Mouse (Mus musculus) embryonic fibroblast, embryonic 13.5 days (primary cell): Measurements from ENCODE around the gene Epb41l2. TPM values are rescaled to one million over a fixed set of nuclear protein-coding genes. Genes with fewer than 3 reads are reported as not detected.

ENCODE experiments used
- H3K27ac ChIP-seq: 2 replicates; pipeline ENCODE4 v1.5.1; 2012; ENCODE audit warnings: low read length, control low read depth, inconsistent platforms; ENCODE audit not compliant: insufficient read depth
- H3K4me1 ChIP-seq: 2 replicates; pipeline ENCODE4 v1.6.1; 2011; ENCODE audit warnings: low read length; ENCODE audit not compliant: control insufficient read depth, insufficient read depth
- H3K4me3 ChIP-seq: 2 replicates; pipeline ENCODE4 v1.5.1; 2011; ENCODE audit warnings: mild to moderate bottlenecking, control low read depth, low read length; ENCODE audit not compliant: insufficient read depth
- CTCF ChIP-seq: IDR thresholded peaks from 2 replicates; pipeline ENCODE4 v1.5.1; 2011; ENCODE audit warnings: mild to moderate bottlenecking, control low read depth, low read length, moderate library complexity, borderline replicate concordance; ENCODE audit not compliant: insufficient read depth
- POLR2A ChIP-seq: IDR thresholded peaks from 2 replicates; pipeline ENCODE4 v1.6.1; 2011; ENCODE audit warnings: low read depth, mild to moderate bottlenecking, control low read depth, low read length, moderate library complexity
- polyA plus RNA-seq: library from polyadenylated mRNA; stranded (reverse); fragments of >200 nt; gene quantifications from 2 replicates; pipeline ENCODE4 v1.2.4, GENCODE M21; 2011; ENCODE audit warnings: low read depth; ENCODE audit not compliant: missing spikeins, insufficient read length

Epb41l2 gene
- polyA plus RNA-seq, 1 experiment, result 134 TPM

DNA sequence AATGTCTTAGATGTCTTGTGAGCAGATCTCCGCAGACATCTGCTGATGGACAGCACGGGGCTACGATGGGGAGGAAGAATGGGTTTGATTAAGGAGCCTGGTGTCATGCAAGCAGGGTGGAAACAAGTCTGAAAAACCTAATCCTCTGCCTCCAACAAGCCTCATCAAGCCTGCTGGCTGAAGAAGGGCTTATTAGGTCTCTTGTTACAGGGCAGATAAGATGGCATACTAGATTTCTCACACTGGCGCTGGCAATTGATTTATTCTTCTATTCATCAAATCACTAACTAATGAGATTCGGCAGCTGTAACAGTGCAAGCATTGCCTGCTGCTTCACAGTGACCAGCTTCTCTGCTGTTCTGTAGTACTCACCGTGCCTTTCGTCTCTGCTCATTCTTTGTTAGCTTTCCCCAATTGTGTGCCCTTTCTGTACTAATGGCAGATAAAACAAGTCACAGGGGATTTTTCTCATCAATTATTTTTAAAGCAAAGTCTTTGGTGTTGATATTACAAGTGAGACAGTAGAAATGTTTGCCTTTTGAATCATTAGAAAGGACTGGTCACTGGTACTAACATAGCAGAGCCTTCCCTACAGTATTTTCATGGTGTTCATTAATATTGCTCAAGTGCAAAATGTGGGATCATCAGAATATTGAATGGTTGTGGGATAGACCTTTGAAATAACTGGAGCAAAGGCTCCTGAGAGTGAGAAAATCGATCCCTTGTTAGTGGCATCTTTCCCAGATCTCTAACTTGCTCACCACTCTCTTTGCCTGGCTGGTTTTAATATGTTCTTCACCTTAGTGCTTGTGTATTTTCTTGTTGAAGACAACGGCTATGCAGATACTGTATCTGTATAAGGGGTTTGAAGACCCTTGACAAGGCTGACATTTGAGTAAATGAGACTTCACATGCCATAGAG, 212.0 kb downstream of the Epb41l2 start:
- no peak overlapping the region for H3K4me3 ChIP-seq
- H3K4me1 ChIP-seq, result no peaks in the 10 kb centered on the region
- TF ChIP-seq POLR2A, result no peak
- no peak for TF ChIP-seq CTCF
- no peak overlapping the region for H3K27ac ChIP-seq

Other genes starting within 250 kb of the Epb41l2 start
- 18.9 and 19.0 TPM in 2 replicates for gene Akap7, start 51.9 kb upstream of the Epb41l2 start, polyA plus RNA-seq
- not detected in 2 replicates for gene Smlr1, start 176.5 kb downstream of the Epb41l2 start, polyA plus RNA-seq